Mouse (Mus musculus): ENCODE results near the gene Map10. TPM values are rescaled to one million over a fixed set of nuclear protein-coding genes. Genes with fewer than 3 reads are reported as not detected.
A peak's percentile ranks its signal among the peaks of the same experiment; 100 is the strongest.

Gene Map10
- polyA plus RNA-seq (2012; rRNA removed) = 1.8 and 2.7 TPM in 2 replicates

- 2% methylated on average over 62 of the region's 62 CpGs for WGBS
- Histone ChIP-seq H3K27me3 (replicated peaks; ENCODE audit: control insufficient read depth, insufficient read depth, low read length) (no peaks in the 10 kb centered on the region), H3K4me1 (ENCODE audit: control insufficient read depth, insufficient read depth, low read length) (peaks cover 3% of the 10 kb centered on the region; the same call in 1 of the 2 replicates), H3K27ac (ENCODE audit: insufficient read depth, low read depth, low read length) (no peak within 1 kb of the TSS; the same call in 1 of the 2 replicates), H3K4me3 (ENCODE audit: insufficient read depth, low read depth, low read length) (peak within 1 kb of the TSS; percentile 58), H3K36me3 (ENCODE audit: control insufficient read depth, insufficient read depth, low read length) (no peaks in the 10 kb centered on the region; the same call in 1 of the 2 replicates)
- TF ChIP-seq CTCF (conservative IDR thresholded peaks at IDR 0.05; ENCODE audit: insufficient read depth, insufficient read length, low read depth, low read length) (no peak), POLR2A (IDR thresholded peaks at IDR 0.05; ENCODE audit: low read depth, low read length) (no peak)
- peak; percentile 92 for DNase-seq
Measured at GRCm38 (mm10) chr8:125669700-125670195, at the start of gene Map10. Gene Map10, plus strand, starts transcription at chr8:125669818.

GRCm38 (mm10) chr8:125620301-125620700 lies 49.3 kb upstream of the Map10 start:
- no peak overlapping the region for H3K27ac ChIP-seq (ENCODE audit: insufficient read depth, low read depth, low read length)
- TF ChIP-seq POLR2A (IDR thresholded peaks at IDR 0.05; ENCODE audit: low read depth, low read length) (no peak), CTCF (conservative IDR thresholded peaks at IDR 0.05; ENCODE audit: insufficient read depth, insufficient read length, low read depth, low read length) (no peak)
- H3K4me1 ChIP-seq (ENCODE audit: control insufficient read depth, insufficient read depth, low read length) = no peaks in the 10 kb centered on the region
- 59% methylated on average over 4 of the region's 4 CpGs for WGBS
- H3K4me3 ChIP-seq (ENCODE audit: insufficient read depth, low read depth, low read length) = no peak overlapping the region
- H3K36me3 ChIP-seq (ENCODE audit: control insufficient read depth, insufficient read depth, low read length) = no peaks in the 10 kb centered on the region
- DNase-seq = no peak
- H3K27me3 ChIP-seq (replicated peaks; ENCODE audit: control insufficient read depth, insufficient read depth, low read length) = no peaks in the 10 kb centered on the region

GRCm38 (mm10) chr8:125624287-125624686 lies 45.3 kb upstream of the Map10 start:
- no peak overlapping the region for H3K4me3 ChIP-seq (ENCODE audit: insufficient read depth, low read depth, low read length)
- no peak for TF ChIP-seq POLR2A (IDR thresholded peaks at IDR 0.05; ENCODE audit: low read depth, low read length)
- TF ChIP-seq CTCF (conservative IDR thresholded peaks at IDR 0.05; ENCODE audit: insufficient read depth, insufficient read length, low read depth, low read length) = no peak
- H3K4me1 ChIP-seq (ENCODE audit: control insufficient read depth, insufficient read depth, low read length) = no peaks in the 10 kb centered on the region
- no peaks in the 10 kb centered on the region for H3K27me3 ChIP-seq (replicated peaks; ENCODE audit: control insufficient read depth, insufficient read depth, low read length)
- H3K36me3 ChIP-seq (ENCODE audit: control insufficient read depth, insufficient read depth, low read length) = no peaks in the 10 kb centered on the region
- no peak for DNase-seq
- H3K27ac ChIP-seq (ENCODE audit: insufficient read depth, low read depth, low read length) = no peak overlapping the region
- 40% methylated on average over 8 of the region's 8 CpGs for WGBS

- Histone ChIP-seq H3K36me3 (ENCODE audit: control insufficient read depth, insufficient read depth, low read length) (no peaks in the 10 kb centered on the region), H3K27ac (ENCODE audit: insufficient read depth, low read depth, low read length) (no peak overlapping the region), H3K4me3 (ENCODE audit: insufficient read depth, low read depth, low read length) (no peak overlapping the region), H3K4me1 (ENCODE audit: control insufficient read depth, insufficient read depth, low read length) (no peaks in the 10 kb centered on the region), H3K27me3 (replicated peaks; ENCODE audit: control insufficient read depth, insufficient read depth, low read length) (no peaks in the 10 kb centered on the region)
- no peak for DNase-seq
- 96% methylated on average over 8 of the region's 8 CpGs for WGBS
- TF ChIP-seq CTCF (conservative IDR thresholded peaks at IDR 0.05; ENCODE audit: insufficient read depth, insufficient read length, low read depth, low read length) = no peak
Measured at GRCm38 (mm10) chr8:125626381-125626780, 43.2 kb upstream of the Map10 start.

- Histone ChIP-seq H3K4me1 (ENCODE audit: control insufficient read depth, insufficient read depth, low read length) (no peaks in the 10 kb centered on the region), H3K4me3 (ENCODE audit: insufficient read depth, low read depth, low read length) (no peak overlapping the region), H3K36me3 (ENCODE audit: control insufficient read depth, insufficient read depth, low read length) (no peaks in the 10 kb centered on the region), H3K27ac (ENCODE audit: insufficient read depth, low read depth, low read length) (no peak overlapping the region), H3K27me3 (replicated peaks; ENCODE audit: control insufficient read depth, insufficient read depth, low read length) (no peaks in the 10 kb centered on the region)
- no peak for DNase-seq
- TF ChIP-seq POLR2A (IDR thresholded peaks at IDR 0.05; ENCODE audit: low read depth, low read length) = no peak
- TF ChIP-seq CTCF (conservative IDR thresholded peaks at IDR 0.05; ENCODE audit: insufficient read depth, insufficient read length, low read depth, low read length) = no peak
- WGBS = 94% methylated on average over 1 of the region's 1 CpGs
Measured at GRCm38 (mm10) chr8:125628834-125629233, 40.8 kb upstream of the Map10 start.

GRCm38 (mm10) chr8:125638411-125639058 lies 31.1 kb upstream of the Map10 start:
- WGBS = 73% methylated on average over 6 of the region's 6 CpGs
- Histone ChIP-seq H3K4me3 (ENCODE audit: insufficient read depth, low read depth, low read length) (no peak overlapping the region), H3K4me1 (ENCODE audit: control insufficient read depth, insufficient read depth, low read length) (no peaks in the 10 kb centered on the region), H3K27me3 (replicated peaks; ENCODE audit: control insufficient read depth, insufficient read depth, low read length) (no peaks in the 10 kb centered on the region), H3K27ac (ENCODE audit: insufficient read depth, low read depth, low read length) (no peak overlapping the region), H3K36me3 (ENCODE audit: control insufficient read depth, insufficient read depth, low read length) (no peaks in the 10 kb centered on the region)
- peak; percentile 32 for DNase-seq
- TF ChIP-seq POLR2A (IDR thresholded peaks at IDR 0.05; ENCODE audit: low read depth, low read length) (no peak), CTCF (conservative IDR thresholded peaks at IDR 0.05; ENCODE audit: insufficient read depth, insufficient read length, low read depth, low read length) (no peak)

- Histone ChIP-seq H3K36me3 (ENCODE audit: control insufficient read depth, insufficient read depth, low read length) (no peaks in the 10 kb centered on the region), H3K4me1 (ENCODE audit: control insufficient read depth, insufficient read depth, low read length) (no peaks in the 10 kb centered on the region), H3K27me3 (replicated peaks; ENCODE audit: control insufficient read depth, insufficient read depth, low read length) (no peaks in the 10 kb centered on the region), H3K4me3 (ENCODE audit: insufficient read depth, low read depth, low read length) (no peak overlapping the region), H3K27ac (ENCODE audit: insufficient read depth, low read depth, low read length) (no peak overlapping the region)
- WGBS = 61% methylated on average over 2 of the region's 2 CpGs
- TF ChIP-seq CTCF (conservative IDR thresholded peaks at IDR 0.05; ENCODE audit: insufficient read depth, insufficient read length, low read depth, low read length) (no peak), POLR2A (IDR thresholded peaks at IDR 0.05; ENCODE audit: low read depth, low read length) (no peak)
- no peak for DNase-seq
Measured at GRCm38 (mm10) chr8:125639631-125640030, 30.0 kb upstream of the Map10 start.

Measured in kidney, adult 2 months (tissue).